Mouse (Mus musculus): ENCODE results near the gene Maob. TPM values are rescaled to one million over a fixed set of nuclear protein-coding genes. Genes with fewer than 3 reads are reported as not detected.

The Maob gene
- polyA plus RNA-seq, 1 experiment, result 0.25 TPM

DNA sequence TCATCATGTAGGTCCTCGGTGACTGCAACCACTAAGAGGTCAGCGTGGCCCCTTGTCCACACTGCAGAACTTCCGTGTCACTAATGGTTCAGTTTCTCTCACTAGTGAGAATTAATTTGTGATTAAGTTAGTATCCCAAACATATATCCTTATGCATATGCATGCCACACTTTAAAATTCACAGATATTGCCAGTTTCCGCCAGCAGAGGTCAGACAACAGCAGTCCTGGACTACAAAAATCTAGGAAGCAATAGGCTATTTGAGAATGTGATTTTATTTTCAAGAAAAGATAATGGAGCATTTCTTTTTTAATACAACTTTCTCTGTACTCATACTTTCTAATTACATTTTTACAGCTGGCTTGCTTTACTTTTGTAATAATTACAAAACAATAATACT lies 51.0 kb downstream of the Maob start:
- Histone ChIP-seq H3K4me2 (ENCODE audit: low read depth) (no peak overlapping the region), H3K79me2 (ENCODE audit: control insufficient read depth, insufficient read depth) (no peaks in the 10 kb centered on the region), H3K36me3 (ENCODE audit: control insufficient read depth, insufficient read depth) (no peaks in the 10 kb centered on the region), H3K4me3 (no peak overlapping the region), H3ac (ENCODE audit: control insufficient read depth, insufficient read length) (no peak overlapping the region), H3K27me3 (ENCODE audit: control insufficient read depth, insufficient read depth, insufficient read length) (no peaks in the 10 kb centered on the region)
- TF ChIP-seq POLR2AphosphoS2 (IDR thresholded peaks at IDR 0.05; ENCODE audit: insufficient read length, low read depth) (no peak), TCF3 (IDR thresholded peaks at IDR 0.05; ENCODE audit: insufficient read length, low read depth) (no peak), MYOD1 (IDR thresholded peaks at IDR 0.05; ENCODE audit: control insufficient read depth in 1 of 3, insufficient read length in 2 of 3, low read depth in 2 of 3) (no peak), E2F4 (IDR thresholded peaks at IDR 0.05; ENCODE audit: insufficient read depth) (no peak), REST (IDR thresholded peaks at IDR 0.05; ENCODE audit: insufficient read depth, insufficient read length) (no peak), POLR2A (IDR thresholded peaks at IDR 0.05; ENCODE audit: insufficient read length, low read depth) (no peak), USF1 (IDR thresholded peaks at IDR 0.05; ENCODE audit: low read depth) (no peak), SRF (IDR thresholded peaks at IDR 0.05; ENCODE audit: control insufficient read depth, insufficient read length, low read depth) (no peak), TCF12 (IDR thresholded peaks at IDR 0.05; ENCODE audit: insufficient read depth, poor library complexity, severe bottlenecking) (no peak), MYOG (IDR thresholded peaks at IDR 0.05; ENCODE audit: control insufficient read depth in 1 of 3, insufficient read depth in 1 of 3, insufficient read length in 2 of 3, low read depth in 2 of 3) (no peak), CEBPB (IDR thresholded peaks at IDR 0.05; ENCODE audit: insufficient read depth, poor library complexity, severe bottlenecking) (no peak), MAX (IDR thresholded peaks at IDR 0.05; ENCODE audit: low read depth) (no peak)

DNA sequence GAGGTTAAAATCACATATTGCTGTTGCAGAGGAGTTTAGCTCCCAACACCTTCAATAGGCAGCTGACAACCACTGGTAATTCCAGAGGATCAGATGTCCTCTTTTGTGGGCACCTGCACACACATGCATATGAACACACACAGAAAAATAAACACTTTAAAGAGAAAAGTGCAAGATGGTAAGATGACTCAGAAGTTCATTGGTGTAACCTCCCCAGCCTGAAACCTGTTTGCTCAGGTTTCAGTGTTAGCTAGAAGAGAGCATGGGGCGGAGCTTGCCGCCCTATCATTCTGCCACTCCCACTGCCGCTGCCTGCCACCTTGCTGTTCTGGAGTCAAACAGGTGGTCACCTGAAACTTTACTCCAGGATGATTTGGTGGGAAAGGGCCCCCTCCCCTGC lies 55.7 kb downstream of the Maob start:
- no peak for TF ChIP-seq CEBPB (IDR thresholded peaks at IDR 0.05; ENCODE audit: insufficient read depth, poor library complexity, severe bottlenecking)
- no peak for TF ChIP-seq MAX (IDR thresholded peaks at IDR 0.05; ENCODE audit: low read depth)
- TF ChIP-seq TCF12 (IDR thresholded peaks at IDR 0.05; ENCODE audit: insufficient read depth, poor library complexity, severe bottlenecking), result no peak
- TF ChIP-seq E2F4 (IDR thresholded peaks at IDR 0.05; ENCODE audit: insufficient read depth), result no peak
- no peak for TF ChIP-seq POLR2AphosphoS2 (IDR thresholded peaks at IDR 0.05; ENCODE audit: insufficient read length, low read depth)
- TF ChIP-seq TCF3 (IDR thresholded peaks at IDR 0.05; ENCODE audit: insufficient read length, low read depth), result no peak
- TF ChIP-seq POLR2A (IDR thresholded peaks at IDR 0.05; ENCODE audit: insufficient read length, low read depth), result no peak
- no peak for TF ChIP-seq USF1 (IDR thresholded peaks at IDR 0.05; ENCODE audit: low read depth)
- TF ChIP-seq SRF (IDR thresholded peaks at IDR 0.05; ENCODE audit: control insufficient read depth, insufficient read length, low read depth), result no peak
- no peak for TF ChIP-seq MYOG (IDR thresholded peaks at IDR 0.05; ENCODE audit: control insufficient read depth in 1 of 3, insufficient read depth in 1 of 3, insufficient read length in 2 of 3, low read depth in 2 of 3)
- no peak for TF ChIP-seq REST (IDR thresholded peaks at IDR 0.05; ENCODE audit: insufficient read depth, insufficient read length)
- TF ChIP-seq MYOD1 (IDR thresholded peaks at IDR 0.05; ENCODE audit: control insufficient read depth in 1 of 3, insufficient read length in 2 of 3, low read depth in 2 of 3), result no peak
- Histone ChIP-seq H3K27me3 (ENCODE audit: control insufficient read depth, insufficient read depth, insufficient read length) (no peaks in the 10 kb centered on the region), H3K36me3 (ENCODE audit: control insufficient read depth, insufficient read depth) (no peaks in the 10 kb centered on the region), H3K4me2 (ENCODE audit: low read depth) (no peak overlapping the region), H3ac (ENCODE audit: control insufficient read depth, insufficient read length) (no peak overlapping the region), H3K79me2 (ENCODE audit: control insufficient read depth, insufficient read depth) (no peaks in the 10 kb centered on the region), H3K4me3 (no peak overlapping the region)

DNA sequence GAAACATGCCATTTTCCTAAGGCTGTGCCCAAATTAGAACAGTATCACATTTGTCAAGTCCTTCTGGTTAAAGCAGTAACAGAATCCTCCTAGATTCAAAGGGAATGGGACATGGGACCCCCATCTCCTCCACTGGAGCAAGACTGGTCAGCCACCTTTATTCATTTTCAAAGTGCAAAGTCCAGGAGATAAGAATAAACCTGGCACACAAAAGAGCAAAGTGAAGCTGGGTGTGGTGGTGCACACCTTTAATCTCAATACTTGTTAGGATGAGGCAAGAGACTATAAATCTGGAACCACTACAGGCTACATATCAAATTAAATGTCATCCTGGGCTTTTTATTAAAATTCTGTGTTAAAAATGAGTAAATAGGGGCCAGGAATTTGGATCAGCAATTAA lies 62.4 kb downstream of the Maob start:
- Histone ChIP-seq H3K36me3 (ENCODE audit: control insufficient read depth, insufficient read depth) (no peaks in the 10 kb centered on the region), H3K4me3 (no peak overlapping the region), H3K4me2 (ENCODE audit: low read depth) (no peak overlapping the region), H3K27me3 (ENCODE audit: control insufficient read depth, insufficient read depth, insufficient read length) (no peaks in the 10 kb centered on the region), H3ac (ENCODE audit: control insufficient read depth, insufficient read length) (no peak overlapping the region), H3K79me2 (ENCODE audit: control insufficient read depth, insufficient read depth) (no peaks in the 10 kb centered on the region)
- no peak for TF ChIP-seq MYOD1 (IDR thresholded peaks at IDR 0.05; ENCODE audit: control insufficient read depth in 1 of 3, insufficient read length in 2 of 3, low read depth in 2 of 3)

DNA sequence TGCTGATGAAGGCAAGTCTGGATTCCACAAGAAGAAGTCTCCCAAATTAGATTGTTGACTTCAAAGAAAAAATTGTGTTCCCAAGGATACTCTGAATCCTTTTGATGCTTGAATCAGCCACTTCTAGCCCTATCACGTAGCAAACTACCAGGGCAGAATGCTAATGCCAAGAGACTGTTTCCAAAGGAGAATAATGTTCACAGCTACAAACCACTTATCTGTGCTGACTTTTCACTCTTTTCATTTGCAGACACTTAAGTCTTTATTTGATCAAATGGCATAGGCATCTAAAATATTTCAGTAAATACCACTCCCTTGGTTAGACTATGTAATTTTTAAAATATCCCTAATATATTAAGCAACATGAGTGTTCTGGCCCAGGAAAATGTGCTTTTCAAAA lies 68.2 kb downstream of the Maob start:
- Histone ChIP-seq H3K36me3 (ENCODE audit: control insufficient read depth, insufficient read depth) (no peaks in the 10 kb centered on the region), H3ac (ENCODE audit: control insufficient read depth, insufficient read length) (no peak overlapping the region), H3K4me3 (no peak overlapping the region), H3K4me2 (ENCODE audit: low read depth) (no peak overlapping the region), H3K79me2 (ENCODE audit: control insufficient read depth, insufficient read depth) (no peaks in the 10 kb centered on the region), H3K27me3 (ENCODE audit: control insufficient read depth, insufficient read depth, insufficient read length) (no peaks in the 10 kb centered on the region)
- TF ChIP-seq TCF12 (IDR thresholded peaks at IDR 0.05; ENCODE audit: insufficient read depth, poor library complexity, severe bottlenecking) (no peak), REST (IDR thresholded peaks at IDR 0.05; ENCODE audit: insufficient read depth, insufficient read length) (no peak), SRF (IDR thresholded peaks at IDR 0.05; ENCODE audit: control insufficient read depth, insufficient read length, low read depth) (no peak), CEBPB (IDR thresholded peaks at IDR 0.05; ENCODE audit: insufficient read depth, poor library complexity, severe bottlenecking) (no peak), POLR2A (IDR thresholded peaks at IDR 0.05; ENCODE audit: insufficient read length, low read depth) (no peak), USF1 (IDR thresholded peaks at IDR 0.05; ENCODE audit: low read depth) (no peak), MYOD1 (IDR thresholded peaks at IDR 0.05; ENCODE audit: control insufficient read depth in 1 of 3, insufficient read length in 2 of 3, low read depth in 2 of 3) (no peak), MYOG (IDR thresholded peaks at IDR 0.05; ENCODE audit: control insufficient read depth in 1 of 3, insufficient read depth in 1 of 3, insufficient read length in 2 of 3, low read depth in 2 of 3) (no peak), TCF3 (IDR thresholded peaks at IDR 0.05; ENCODE audit: insufficient read length, low read depth) (no peak), MAX (IDR thresholded peaks at IDR 0.05; ENCODE audit: low read depth) (no peak), POLR2AphosphoS2 (IDR thresholded peaks at IDR 0.05; ENCODE audit: insufficient read length, low read depth) (no peak), E2F4 (IDR thresholded peaks at IDR 0.05; ENCODE audit: insufficient read depth) (no peak)

DNA sequence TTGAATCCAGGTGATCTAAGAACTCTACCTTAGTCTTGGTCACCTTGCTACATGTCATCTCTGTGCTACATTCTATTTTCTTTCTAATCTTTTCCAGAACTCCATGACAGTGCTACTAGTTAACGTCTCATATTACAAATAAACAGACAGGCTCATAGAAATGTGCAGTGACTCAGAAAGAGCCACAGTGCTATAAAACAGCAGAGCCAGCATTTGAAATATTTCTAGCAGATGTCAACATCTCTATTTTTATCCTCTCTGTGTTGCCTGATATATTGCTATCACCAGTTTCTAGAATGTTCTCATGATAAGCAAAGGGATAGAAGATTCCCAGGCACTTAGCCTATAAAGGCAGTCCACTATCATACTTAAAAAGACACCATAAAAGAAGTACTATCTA lies 103.1 kb downstream of the Maob start:
- Histone ChIP-seq H3K4me2 (ENCODE audit: low read depth) (peak overlapping the region; percentile 49), H3K79me2 (ENCODE audit: control insufficient read depth, insufficient read depth) (no peaks in the 10 kb centered on the region), H3K36me3 (ENCODE audit: control insufficient read depth, insufficient read depth) (no peaks in the 10 kb centered on the region), H3K27me3 (ENCODE audit: control insufficient read depth, insufficient read depth, insufficient read length) (no peaks in the 10 kb centered on the region), H3K4me3 (no peak overlapping the region), H3ac (ENCODE audit: control insufficient read depth, insufficient read length) (no peak overlapping the region)
- TF ChIP-seq SRF (IDR thresholded peaks at IDR 0.05; ENCODE audit: control insufficient read depth, insufficient read length, low read depth) (no peak), TCF3 (IDR thresholded peaks at IDR 0.05; ENCODE audit: insufficient read length, low read depth) (no peak), USF1 (IDR thresholded peaks at IDR 0.05; ENCODE audit: low read depth) (no peak), MYOG (IDR thresholded peaks at IDR 0.05; ENCODE audit: control insufficient read depth in 1 of 3, insufficient read depth in 1 of 3, insufficient read length in 2 of 3, low read depth in 2 of 3) (no peak), E2F4 (IDR thresholded peaks at IDR 0.05; ENCODE audit: insufficient read depth) (no peak), REST (IDR thresholded peaks at IDR 0.05; ENCODE audit: insufficient read depth, insufficient read length) (no peak), TCF12 (IDR thresholded peaks at IDR 0.05; ENCODE audit: insufficient read depth, poor library complexity, severe bottlenecking) (no peak), POLR2AphosphoS2 (IDR thresholded peaks at IDR 0.05; ENCODE audit: insufficient read length, low read depth) (no peak), CEBPB (IDR thresholded peaks at IDR 0.05; ENCODE audit: insufficient read depth, poor library complexity, severe bottlenecking) (no peak), POLR2A (IDR thresholded peaks at IDR 0.05; ENCODE audit: insufficient read length, low read depth) (no peak), MYOD1 (IDR thresholded peaks at IDR 0.05; ENCODE audit: control insufficient read depth in 1 of 3, insufficient read length in 2 of 3, low read depth in 2 of 3) (no peak), MAX (IDR thresholded peaks at IDR 0.05; ENCODE audit: low read depth) (no peak)

Measured in myocyte (in vitro differentiated cells).